Mouse (Mus musculus) ES-E14 (cell line): ENCODE results near the gene Ralbp1.

Experiments
- CHD2 ChIP-seq: IDR thresholded peaks from 2 replicates; pipeline ENCODE4 v1.6.1; 2014; ENCODE audit warnings: mild to moderate bottlenecking, low read depth, low read length, inconsistent platforms
- ZNF384 ChIP-seq: IDR thresholded peaks from 2 replicates; pipeline ENCODE4 v1.6.1; 2012; ENCODE audit warnings: low read depth, low read length, inconsistent platforms

GRCm38 (mm10) chr17:65824246-65824645 lies 61.4 kb downstream of the Ralbp1 start:
- TF ChIP-seq CHD2, result no peak
- TF ChIP-seq ZNF384, result no peak
